Mouse (Mus musculus) midbrain, embryonic 16.5 days (tissue): ENCODE measurements around the gene Schip1. TPM values are rescaled to one million over a fixed set of nuclear protein-coding genes. Genes with fewer than 3 reads are reported as not detected.

Source experiments
- ATAC-seq: fragments of 200-750 bp; cut with Nextera tagmentation; 2 replicates; pipeline ENCODE4 v1.8.0; 2017; ENCODE audit warnings: moderate TSS enrichment
- H3K27ac ChIP-seq: fragments of 300-500 bp; sonication (generic); 2 replicates; pipeline ENCODE4 v1.5.1; 2014; ENCODE audit warnings: mild to moderate bottlenecking, low read length, mixed read lengths
- H3K27me3 ChIP-seq: fragments of 300-500 bp; sonication (generic); 2 replicates; pipeline ENCODE4 v1.6.1; 2014; ENCODE audit warnings: low read depth, low read length, mixed read lengths; ENCODE audit not compliant: control insufficient read depth, insufficient read depth
- H3K36me3 ChIP-seq: fragments of 300-500 bp; sonication (generic); 2 replicates; pipeline ENCODE4 v1.6.1; 2014; ENCODE audit warnings: mild to moderate bottlenecking, low read length, moderate library complexity, mixed read lengths; ENCODE audit not compliant: control insufficient read depth, insufficient read depth
- H3K4me1 ChIP-seq: fragments of 300-500 bp; sonication (generic); 2 replicates; pipeline ENCODE4 v1.6.1; 2014; ENCODE audit warnings: mild to moderate bottlenecking, low read length, mixed read lengths; ENCODE audit not compliant: control insufficient read depth, insufficient read depth
- H3K4me2 ChIP-seq: fragments of 300-500 bp; sonication (generic); 2 replicates; pipeline ENCODE4 v1.6.1; 2014; ENCODE audit warnings: mild to moderate bottlenecking, low read length, mixed read lengths
- H3K4me3 ChIP-seq: fragments of 300-500 bp; sonication (generic); 2 replicates; pipeline ENCODE4 v1.5.1; 2014; ENCODE audit warnings: low read depth, mild to moderate bottlenecking, low read length, moderate library complexity, mixed read lengths
- H3K9ac ChIP-seq: fragments of 300-500 bp; sonication (generic); 2 replicates; pipeline ENCODE4 v1.6.1; 2014; ENCODE audit warnings: low read depth, low read length, mixed read lengths
- H3K9me3 ChIP-seq: fragments of 300-500 bp; sonication (generic); replicated peaks from 2 replicates; pipeline ENCODE4 v1.6.1; 2014; ENCODE audit warnings: mild to moderate bottlenecking, low read length, mixed read lengths; ENCODE audit not compliant: control insufficient read depth, poor library complexity, severe bottlenecking
- WGBS: fragments of 180-500 bp; shearing (Covaris S2); extraction: QIAGEN DNeasy Blood & Tissue Kit; methylation state at CpG from one replicate; pipeline ENCODE4 v1.1.7; 2014; 5-methylcytosine and 5-hydroxymethylcytosine counted together
- polyA plus RNA-seq: library from polyadenylated mRNA; unstranded; fragments of >200 nt; fragmentation: Nextera tagmentation; extraction: Ambion mirVana; gene quantifications from 2 replicates; pipeline ENCODE4 v1.2.1, GENCODE M21; 2015

Gene Schip1
- polyA plus RNA-seq, 1 experiment from 2014 or later = 147 TPM

- Histone ChIP-seq H3K9ac (no peak overlapping the region), H3K36me3 (no peaks in the 10 kb centered on the region), H3K27me3 (no peaks in the 10 kb centered on the region), H3K27ac (no peak overlapping the region), H3K4me1 (no peaks in the 10 kb centered on the region), H3K9me3 (no peaks in the 10 kb centered on the region), H3K4me2 (no peak overlapping the region), H3K4me3 (no peak overlapping the region)
- 32% methylated on average over 1 of the region's 1 CpGs for WGBS
- ATAC-seq = no peak
Measured at GRCm38 (mm10) chr3:68178248-68178647, 113.6 kb downstream of the Schip1 start.

GRCm38 (mm10) chr3:68187471-68187870, 122.9 kb downstream of the Schip1 start:
- Histone ChIP-seq H3K9me3 (no peaks in the 10 kb centered on the region), H3K27ac (no peak overlapping the region), H3K36me3 (no peaks in the 10 kb centered on the region), H3K4me3 (no peak overlapping the region), H3K27me3 (no peaks in the 10 kb centered on the region), H3K4me2 (no peak overlapping the region), H3K4me1 (no peaks in the 10 kb centered on the region), H3K9ac (no peak overlapping the region)
- WGBS = 70% methylated on average over 8 of the region's 8 CpGs
- ATAC-seq = no peak

- no peak for ATAC-seq
Measured at GRCm38 (mm10) chr3:68189100-68189499, 124.5 kb downstream of the Schip1 start.

GRCm38 (mm10) chr3:68196933-68197332, 132.3 kb downstream of the Schip1 start:
- WGBS = 86% methylated on average over 1 of the region's 1 CpGs
- H3K4me3 ChIP-seq = no peak overlapping the region
- no peak for ATAC-seq
- no peaks in the 10 kb centered on the region for H3K9me3 ChIP-seq
- H3K27ac ChIP-seq = no peak overlapping the region
- H3K4me2 ChIP-seq = no peak overlapping the region
- no peaks in the 10 kb centered on the region for H3K36me3 ChIP-seq
- H3K27me3 ChIP-seq = no peaks in the 10 kb centered on the region
- no peak overlapping the region for H3K9ac ChIP-seq
- H3K4me1 ChIP-seq = no peaks in the 10 kb centered on the region

More at GRCm38 (mm10) chr3:68189100-68189499, 124.5 kb downstream of the Schip1 start:
- H3K27me3 ChIP-seq = no peaks in the 10 kb centered on the region
- H3K4me3 ChIP-seq = no peak overlapping the region
- no peaks in the 10 kb centered on the region for H3K9me3 ChIP-seq
- no peak overlapping the region for H3K9ac ChIP-seq
- no peaks in the 10 kb centered on the region for H3K4me1 ChIP-seq
- H3K36me3 ChIP-seq = no peaks in the 10 kb centered on the region
- H3K4me2 ChIP-seq = no peak overlapping the region
- WGBS = 86% methylated on average over 2 of the region's 2 CpGs
- no peak overlapping the region for H3K27ac ChIP-seq

- 11% methylated on average over 1 of the region's 1 CpGs for WGBS
- no peak for ATAC-seq
- Histone ChIP-seq H3K27me3 (no peaks in the 10 kb centered on the region), H3K36me3 (no peaks in the 10 kb centered on the region), H3K9me3 (no peaks in the 10 kb centered on the region), H3K4me2 (no peak overlapping the region), H3K27ac (no peak overlapping the region), H3K4me3 (no peak overlapping the region), H3K4me1 (no peaks in the 10 kb centered on the region), H3K9ac (no peak overlapping the region)
Measured at GRCm38 (mm10) chr3:68201214-68201613, 136.6 kb downstream of the Schip1 start.

- H3K4me1 ChIP-seq = no peaks in the 10 kb centered on the region
- H3K9me3 ChIP-seq = no peaks in the 10 kb centered on the region
- no peaks in the 10 kb centered on the region for H3K27me3 ChIP-seq
- H3K4me2 ChIP-seq = no peak overlapping the region
- 24% methylated on average over 4 of the region's 4 CpGs for WGBS
- peak; percentile 51; the same call in 1 of the 2 replicates for ATAC-seq
- no peaks in the 10 kb centered on the region for H3K36me3 ChIP-seq
- no peak overlapping the region for H3K4me3 ChIP-seq
- no peak overlapping the region for H3K9ac ChIP-seq
- no peak overlapping the region for H3K27ac ChIP-seq
Measured at GRCm38 (mm10) chr3:68202162-68202902, 137.7 kb downstream of the Schip1 start.

- no peaks in the 10 kb centered on the region for H3K4me1 ChIP-seq
- no peak overlapping the region for H3K9ac ChIP-seq
- H3K4me3 ChIP-seq = no peak overlapping the region
- WGBS = 53% methylated on average over 4 of the region's 4 CpGs
- H3K27me3 ChIP-seq = no peaks in the 10 kb centered on the region
- no peak overlapping the region for H3K27ac ChIP-seq
- no peaks in the 10 kb centered on the region for H3K9me3 ChIP-seq
- H3K4me2 ChIP-seq = no peak overlapping the region
- no peaks in the 10 kb centered on the region for H3K36me3 ChIP-seq
- no peak for ATAC-seq
Measured at GRCm38 (mm10) chr3:68203934-68204467, 139.4 kb downstream of the Schip1 start.

- Histone ChIP-seq H3K36me3 (no peaks in the 10 kb centered on the region), H3K9me3 (no peaks in the 10 kb centered on the region), H3K4me3 (no peak overlapping the region), H3K9ac (no peak overlapping the region), H3K4me1 (no peaks in the 10 kb centered on the region), H3K27me3 (no peaks in the 10 kb centered on the region), H3K27ac (no peak overlapping the region), H3K4me2 (no peak overlapping the region)
- WGBS = 73% methylated on average over 4 of the region's 4 CpGs
- no peak for ATAC-seq
Measured at GRCm38 (mm10) chr3:68210422-68210821, 145.8 kb downstream of the Schip1 start.

- 91% methylated on average over 3 of the region's 3 CpGs for WGBS
- no peak overlapping the region for H3K27ac ChIP-seq
- no peak overlapping the region for H3K4me2 ChIP-seq
- H3K4me3 ChIP-seq = no peak overlapping the region
- no peak overlapping the region for H3K9ac ChIP-seq
- H3K4me1 ChIP-seq = no peaks in the 10 kb centered on the region
- ATAC-seq = no peak
- H3K36me3 ChIP-seq = no peaks in the 10 kb centered on the region
- H3K9me3 ChIP-seq = no peaks in the 10 kb centered on the region
- no peaks in the 10 kb centered on the region for H3K27me3 ChIP-seq
Measured at GRCm38 (mm10) chr3:68221452-68221851, 156.8 kb downstream of the Schip1 start.
